Mouse (Mus musculus): ENCODE measurements around the gene Slc7a14. TPM values are rescaled to one million over a fixed set of nuclear protein-coding genes. Genes with fewer than 3 reads are reported as not detected.

The Slc7a14 gene
- polyA plus RNA-seq, 1 experiment from 2014 or later = 1.6 TPM

- no peaks in the 10 kb centered on the region for H3K36me3 ChIP-seq (ENCODE audit: control insufficient read depth, insufficient read depth, low read length)
- ATAC-seq (ENCODE audit: insufficient number of reproducible peaks, insufficient read depth, low FRiP score, low read depth) = 0 out of 2 replicates have a peak, but pooled peaks have one; percentile 42
- no peak overlapping the region for H3K4me3 ChIP-seq (ENCODE audit: low read depth, low read length)
- WGBS = 73% methylated on average over 4 of the region's 4 CpGs
- H3K4me1 ChIP-seq (ENCODE audit: control insufficient read depth, insufficient read depth, low read length) = no peaks in the 10 kb centered on the region
- no peak overlapping the region for H3K4me2 ChIP-seq (replicated peaks; ENCODE audit: low read depth, low read length)
- H3K9me3 ChIP-seq (ENCODE audit: control insufficient read depth, low read depth, low read length) = no peaks in the 10 kb centered on the region
- H3K27me3 ChIP-seq (ENCODE audit: control insufficient read depth, insufficient read depth, low read length) = no peaks in the 10 kb centered on the region
- H3K9ac ChIP-seq (replicated peaks; ENCODE audit: low read depth, low read length) = no peak overlapping the region
- H3K27ac ChIP-seq (ENCODE audit: low read length) = no peak overlapping the region
Observed at GRCm38 (mm10) chr3:31269551-31270317, 40.4 kb downstream of the Slc7a14 start.

GRCm38 (mm10) chr3:31267921-31268320 is 42.3 kb downstream of the Slc7a14 start:
- 66% methylated on average over 2 of the region's 2 CpGs for WGBS
- ATAC-seq (ENCODE audit: insufficient number of reproducible peaks, insufficient read depth, low FRiP score, low read depth) = no peak
- Histone ChIP-seq H3K9me3 (ENCODE audit: control insufficient read depth, low read depth, low read length) (no peaks in the 10 kb centered on the region), H3K4me3 (ENCODE audit: low read depth, low read length) (no peak overlapping the region), H3K27ac (ENCODE audit: low read length) (no peak overlapping the region), H3K27me3 (ENCODE audit: control insufficient read depth, insufficient read depth, low read length) (no peaks in the 10 kb centered on the region), H3K4me2 (replicated peaks; ENCODE audit: low read depth, low read length) (no peak overlapping the region), H3K9ac (replicated peaks; ENCODE audit: low read depth, low read length) (no peak overlapping the region), H3K4me1 (ENCODE audit: control insufficient read depth, insufficient read depth, low read length) (no peaks in the 10 kb centered on the region), H3K36me3 (ENCODE audit: control insufficient read depth, insufficient read depth, low read length) (no peaks in the 10 kb centered on the region)

- H3K36me3 ChIP-seq (ENCODE audit: control insufficient read depth, insufficient read depth, low read length) = no peaks in the 10 kb centered on the region
- ATAC-seq (ENCODE audit: insufficient number of reproducible peaks, insufficient read depth, low FRiP score, low read depth) = no peak
- 87% methylated on average over 7 of the region's 7 CpGs for WGBS
- H3K9ac ChIP-seq (replicated peaks; ENCODE audit: low read depth, low read length) = no peak overlapping the region
- no peak overlapping the region for H3K4me3 ChIP-seq (ENCODE audit: low read depth, low read length)
- no peak overlapping the region for H3K4me2 ChIP-seq (replicated peaks; ENCODE audit: low read depth, low read length)
- no peak overlapping the region for H3K27ac ChIP-seq (ENCODE audit: low read length)
- no peaks in the 10 kb centered on the region for H3K9me3 ChIP-seq (ENCODE audit: control insufficient read depth, low read depth, low read length)
- no peaks in the 10 kb centered on the region for H3K27me3 ChIP-seq (ENCODE audit: control insufficient read depth, insufficient read depth, low read length)
- H3K4me1 ChIP-seq (ENCODE audit: control insufficient read depth, insufficient read depth, low read length) = no peaks in the 10 kb centered on the region
Observed at GRCm38 (mm10) chr3:31266941-31267340, 43.2 kb downstream of the Slc7a14 start.

GRCm38 (mm10) chr3:31263535-31263934 is 46.6 kb downstream of the Slc7a14 start:
- Histone ChIP-seq H3K4me3 (ENCODE audit: low read depth, low read length) (no peak overlapping the region), H3K27me3 (ENCODE audit: control insufficient read depth, insufficient read depth, low read length) (no peaks in the 10 kb centered on the region), H3K4me2 (replicated peaks; ENCODE audit: low read depth, low read length) (no peak overlapping the region), H3K36me3 (ENCODE audit: control insufficient read depth, insufficient read depth, low read length) (no peaks in the 10 kb centered on the region), H3K4me1 (ENCODE audit: control insufficient read depth, insufficient read depth, low read length) (no peaks in the 10 kb centered on the region), H3K9ac (replicated peaks; ENCODE audit: low read depth, low read length) (no peak overlapping the region), H3K27ac (ENCODE audit: low read length) (no peak overlapping the region), H3K9me3 (ENCODE audit: control insufficient read depth, low read depth, low read length) (no peaks in the 10 kb centered on the region)
- WGBS = 87% methylated on average over 3 of the region's 3 CpGs
- no peak for ATAC-seq (ENCODE audit: insufficient number of reproducible peaks, insufficient read depth, low FRiP score, low read depth)

GRCm38 (mm10) chr3:31261418-31262014 is 48.7 kb downstream of the Slc7a14 start:
- no peak overlapping the region for H3K27ac ChIP-seq (ENCODE audit: low read length)
- 73% methylated on average over 7 of the region's 7 CpGs for WGBS

GRCm38 (mm10) chr3:31260964-31261346 is 49.2 kb downstream of the Slc7a14 start:
- no peaks in the 10 kb centered on the region for H3K9me3 ChIP-seq (ENCODE audit: control insufficient read depth, low read depth, low read length)
- no peak overlapping the region for H3K4me3 ChIP-seq (ENCODE audit: low read depth, low read length)
- H3K9ac ChIP-seq (replicated peaks; ENCODE audit: low read depth, low read length) = no peak overlapping the region
- no peak overlapping the region for H3K27ac ChIP-seq (ENCODE audit: low read length)
- H3K4me2 ChIP-seq (replicated peaks; ENCODE audit: low read depth, low read length) = no peak overlapping the region
- 48% methylated on average over 3 of the region's 3 CpGs for WGBS
- no peaks in the 10 kb centered on the region for H3K27me3 ChIP-seq (ENCODE audit: control insufficient read depth, insufficient read depth, low read length)
- H3K36me3 ChIP-seq (ENCODE audit: control insufficient read depth, insufficient read depth, low read length) = no peaks in the 10 kb centered on the region
- no peak for ATAC-seq (ENCODE audit: insufficient number of reproducible peaks, insufficient read depth, low FRiP score, low read depth)
- no peaks in the 10 kb centered on the region for H3K4me1 ChIP-seq (ENCODE audit: control insufficient read depth, insufficient read depth, low read length)

More at GRCm38 (mm10) chr3:31261418-31262014, 48.7 kb downstream of the Slc7a14 start:
- Histone ChIP-seq H3K9ac (replicated peaks; ENCODE audit: low read depth, low read length) (no peak overlapping the region), H3K4me2 (replicated peaks; ENCODE audit: low read depth, low read length) (no peak overlapping the region), H3K9me3 (ENCODE audit: control insufficient read depth, low read depth, low read length) (no peaks in the 10 kb centered on the region), H3K4me1 (ENCODE audit: control insufficient read depth, insufficient read depth, low read length) (no peaks in the 10 kb centered on the region), H3K27me3 (ENCODE audit: control insufficient read depth, insufficient read depth, low read length) (no peaks in the 10 kb centered on the region), H3K36me3 (ENCODE audit: control insufficient read depth, insufficient read depth, low read length) (no peaks in the 10 kb centered on the region), H3K4me3 (ENCODE audit: low read depth, low read length) (no peak overlapping the region)
- no peak for ATAC-seq (ENCODE audit: insufficient number of reproducible peaks, insufficient read depth, low FRiP score, low read depth)

- Histone ChIP-seq H3K4me2 (replicated peaks; ENCODE audit: low read depth, low read length) (no peak overlapping the region), H3K4me3 (ENCODE audit: low read depth, low read length) (no peak overlapping the region), H3K27ac (ENCODE audit: low read length) (no peak overlapping the region; the same call in 1 of the 2 replicates), H3K4me1 (ENCODE audit: control insufficient read depth, insufficient read depth, low read length) (no peaks in the 10 kb centered on the region), H3K36me3 (ENCODE audit: control insufficient read depth, insufficient read depth, low read length) (no peaks in the 10 kb centered on the region), H3K9ac (replicated peaks; ENCODE audit: low read depth, low read length) (no peak overlapping the region), H3K27me3 (ENCODE audit: control insufficient read depth, insufficient read depth, low read length) (no peaks in the 10 kb centered on the region), H3K9me3 (ENCODE audit: control insufficient read depth, low read depth, low read length) (no peaks in the 10 kb centered on the region)
- peak; percentile 77 for ATAC-seq (ENCODE audit: insufficient number of reproducible peaks, insufficient read depth, low FRiP score, low read depth)
- 21% methylated on average over 7 of the region's 7 CpGs for WGBS
Observed at GRCm38 (mm10) chr3:31260329-31260963, 49.7 kb downstream of the Slc7a14 start.

GRCm38 (mm10) chr3:31259553-31260255 is 50.5 kb downstream of the Slc7a14 start:
- no peaks in the 10 kb centered on the region for H3K9me3 ChIP-seq (ENCODE audit: control insufficient read depth, low read depth, low read length)
- no peak overlapping the region for H3K4me2 ChIP-seq (replicated peaks; ENCODE audit: low read depth, low read length)
- H3K4me1 ChIP-seq (ENCODE audit: control insufficient read depth, insufficient read depth, low read length) = no peaks in the 10 kb centered on the region
- 34% methylated on average over 7 of the region's 7 CpGs for WGBS
- H3K27ac ChIP-seq (ENCODE audit: low read length) = no peak overlapping the region; the same call in 1 of the 2 replicates
- no peak overlapping the region for H3K9ac ChIP-seq (replicated peaks; ENCODE audit: low read depth, low read length)
- no peak overlapping the region for H3K4me3 ChIP-seq (ENCODE audit: low read depth, low read length)
- no peaks in the 10 kb centered on the region for H3K27me3 ChIP-seq (ENCODE audit: control insufficient read depth, insufficient read depth, low read length)
- no peak for ATAC-seq (ENCODE audit: insufficient number of reproducible peaks, insufficient read depth, low FRiP score, low read depth)
- no peaks in the 10 kb centered on the region for H3K36me3 ChIP-seq (ENCODE audit: control insufficient read depth, insufficient read depth, low read length)

Data from stomach, embryonic 14.5 days (tissue).